Mouse (Mus musculus): ENCODE results near the gene Olfr1447. TPM values are rescaled to one million over a fixed set of nuclear protein-coding genes. Genes with fewer than 3 reads are reported as not detected.

The Olfr1447 gene
- not detected in 2 replicates for total RNA-seq (2014; rRNA removed)
- polyA plus RNA-seq (2015; fragmentation: Nextera tagmentation; extraction: Ambion mirVana): not detected in 2 replicates

- Histone ChIP-seq H3K4me3 (ENCODE audit: low read depth, low read length) (no peak within 1 kb of the TSS), H3K4me1 (ENCODE audit: insufficient read depth, low read length) (no peaks in the 10 kb centered on the region), H3K27ac (ENCODE audit: low read depth, low read length) (no peak within 1 kb of the TSS), H3K36me3 (ENCODE audit: insufficient read depth, low read length) (no peaks in the 10 kb centered on the region), H3K27me3 (ENCODE audit: insufficient read depth, low read length) (no peaks in the 10 kb centered on the region), H3K9ac (replicated peaks; ENCODE audit: low read length, poor library complexity, severe bottlenecking) (no peak within 1 kb of the TSS), H3K4me2 (ENCODE audit: low read depth, low read length, poor library complexity, severe bottlenecking) (no peak within 1 kb of the TSS), H3K9me3 (ENCODE audit: low read length) (peaks cover 4% of the 10 kb centered on the region; the same call in 1 of the 2 replicates)
- DNase-seq (ENCODE audit: low spot score): no peak
- WGBS: 89% methylated on average over 1 of the region's 1 CpGs
- no peak for ATAC-seq (ENCODE audit: low FRiP score)
- TF ChIP-seq CTCF (IDR thresholded peaks at IDR 0.05): no peak
Measured at GRCm38 (mm10) chr19:12903643-12904042, at the start of gene Olfr1447. TSS of gene Olfr1447 (minus strand) at chr19:12903743.

GRCm38 (mm10) chr19:12949958-12950357 is 46.4 kb upstream of the Olfr1447 start, which contains the start of gene Olfr1450:
TSS of gene Olfr1450 (plus strand) at chr19:12950258.
- WGBS: 87% methylated on average over 1 of the region's 1 CpGs
- Histone ChIP-seq H3K4me2 (ENCODE audit: low read depth, low read length, poor library complexity, severe bottlenecking) (no peak within 1 kb of the TSS), H3K4me3 (ENCODE audit: low read depth, low read length) (no peak within 1 kb of the TSS), H3K27me3 (ENCODE audit: insufficient read depth, low read length) (no peaks in the 10 kb centered on the region), H3K36me3 (ENCODE audit: insufficient read depth, low read length) (no peaks in the 10 kb centered on the region), H3K27ac (ENCODE audit: low read depth, low read length) (no peak within 1 kb of the TSS), H3K4me1 (ENCODE audit: insufficient read depth, low read length) (no peaks in the 10 kb centered on the region), H3K9ac (replicated peaks; ENCODE audit: low read length, poor library complexity, severe bottlenecking) (no peak within 1 kb of the TSS), H3K9me3 (ENCODE audit: low read length) (peaks cover 4% of the 10 kb centered on the region; the same call in 1 of the 2 replicates)
- TF ChIP-seq CTCF (IDR thresholded peaks at IDR 0.05): no peak
- no peak for ATAC-seq (ENCODE audit: low FRiP score)
- DNase-seq (ENCODE audit: low spot score): no peak

GRCm38 (mm10) chr19:12930540-12930939 is 27.0 kb upstream of the Olfr1447 start, which contains the start of gene Olfr1449:
TSS of gene Olfr1449 (plus strand) at chr19:12930840.
- DNase-seq (ENCODE audit: low spot score) (no peak), ATAC-seq (ENCODE audit: low FRiP score) (no peak)
- Histone ChIP-seq H3K9me3 (ENCODE audit: low read length) (0 out of 2 replicates have a peak, but pooled peaks cover 4% of the 10 kb centered on the region), H3K27ac (ENCODE audit: low read depth, low read length) (no peak within 1 kb of the TSS), H3K9ac (replicated peaks; ENCODE audit: low read length, poor library complexity, severe bottlenecking) (no peak within 1 kb of the TSS), H3K27me3 (ENCODE audit: insufficient read depth, low read length) (no peaks in the 10 kb centered on the region), H3K36me3 (ENCODE audit: insufficient read depth, low read length) (no peaks in the 10 kb centered on the region), H3K4me3 (ENCODE audit: low read depth, low read length) (no peak within 1 kb of the TSS), H3K4me2 (ENCODE audit: low read depth, low read length, poor library complexity, severe bottlenecking) (no peak within 1 kb of the TSS), H3K4me1 (ENCODE audit: insufficient read depth, low read length) (no peaks in the 10 kb centered on the region)
- TF ChIP-seq CTCF (IDR thresholded peaks at IDR 0.05): no peak

- 63% methylated on average over 1 of the region's 1 CpGs for WGBS
Measured at GRCm38 (mm10) chr19:12924319-12924718, 20.8 kb upstream of the Olfr1447 start, which contains the start of gene Olfr1448. TSS of gene Olfr1448 (minus strand) at chr19:12924419.

GRCm38 (mm10) chr19:12893424-12893823 is 10.1 kb downstream of the Olfr1447 start, which contains the start of gene Olfr1446:
TSS of gene Olfr1446 (minus strand) at chr19:12893524.
- Histone ChIP-seq H3K36me3 (ENCODE audit: insufficient read depth, low read length) (no peaks in the 10 kb centered on the region), H3K9me3 (ENCODE audit: low read length) (no peaks in the 10 kb centered on the region), H3K4me2 (ENCODE audit: low read depth, low read length, poor library complexity, severe bottlenecking) (no peak within 1 kb of the TSS), H3K27me3 (ENCODE audit: insufficient read depth, low read length) (no peaks in the 10 kb centered on the region), H3K4me3 (ENCODE audit: low read depth, low read length) (no peak within 1 kb of the TSS), H3K9ac (replicated peaks; ENCODE audit: low read length, poor library complexity, severe bottlenecking) (no peak within 1 kb of the TSS), H3K4me1 (ENCODE audit: insufficient read depth, low read length) (no peaks in the 10 kb centered on the region), H3K27ac (ENCODE audit: low read depth, low read length) (no peak within 1 kb of the TSS)
- ATAC-seq (ENCODE audit: low FRiP score): no peak
- no peak for DNase-seq (ENCODE audit: low spot score)
- WGBS: 79% methylated on average over 1 of the region's 1 CpGs
- TF ChIP-seq CTCF (IDR thresholded peaks at IDR 0.05): no peak

More at GRCm38 (mm10) chr19:12924319-12924718, 20.8 kb upstream of the Olfr1447 start, which contains the start of gene Olfr1448:
- H3K4me1 ChIP-seq (ENCODE audit: insufficient read depth, low read length): no peaks in the 10 kb centered on the region
- H3K9me3 ChIP-seq (ENCODE audit: low read length): 0 out of 2 replicates have a peak, but pooled peaks cover 6% of the 10 kb centered on the region
- no peaks in the 10 kb centered on the region for H3K36me3 ChIP-seq (ENCODE audit: insufficient read depth, low read length)
- H3K4me3 ChIP-seq (ENCODE audit: low read depth, low read length): no peak within 1 kb of the TSS
- no peak within 1 kb of the TSS for H3K4me2 ChIP-seq (ENCODE audit: low read depth, low read length, poor library complexity, severe bottlenecking)
- no peak for TF ChIP-seq CTCF (IDR thresholded peaks at IDR 0.05)
- H3K27me3 ChIP-seq (ENCODE audit: insufficient read depth, low read length): no peaks in the 10 kb centered on the region
- H3K9ac ChIP-seq (replicated peaks; ENCODE audit: low read length, poor library complexity, severe bottlenecking): no peak within 1 kb of the TSS
- H3K27ac ChIP-seq (ENCODE audit: low read depth, low read length): no peak within 1 kb of the TSS
- no peak for ATAC-seq (ENCODE audit: low FRiP score)
- DNase-seq (ENCODE audit: low spot score): no peak

GRCm38 (mm10) chr19:12883555-12883954 is 20.0 kb downstream of the Olfr1447 start, which contains the start of gene Olfr1445:
TSS of gene Olfr1445 (plus strand) at chr19:12883855.
- no peak for DNase-seq (ENCODE audit: low spot score)

More at GRCm38 (mm10) chr19:12883555-12883954, 20.0 kb downstream of the Olfr1447 start, which contains the start of gene Olfr1445:
- no peak for TF ChIP-seq CTCF (IDR thresholded peaks at IDR 0.05)
- no peak within 1 kb of the TSS for H3K9ac ChIP-seq (replicated peaks; ENCODE audit: low read length, poor library complexity, severe bottlenecking)
- no peak within 1 kb of the TSS for H3K4me2 ChIP-seq (ENCODE audit: low read depth, low read length, poor library complexity, severe bottlenecking)
- no peak within 1 kb of the TSS for H3K27ac ChIP-seq (ENCODE audit: low read depth, low read length)
- H3K4me1 ChIP-seq (ENCODE audit: insufficient read depth, low read length): no peaks in the 10 kb centered on the region
- 82% methylated on average over 2 of the region's 2 CpGs for WGBS
- H3K27me3 ChIP-seq (ENCODE audit: insufficient read depth, low read length): no peaks in the 10 kb centered on the region
- H3K9me3 ChIP-seq (ENCODE audit: low read length): no peaks in the 10 kb centered on the region
- no peaks in the 10 kb centered on the region for H3K36me3 ChIP-seq (ENCODE audit: insufficient read depth, low read length)
- H3K4me3 ChIP-seq (ENCODE audit: low read depth, low read length): no peak within 1 kb of the TSS
- ATAC-seq (ENCODE audit: low FRiP score): no peak
